Mouse (Mus musculus) retina, postnatal 1 day (tissue): Measurements from ENCODE around the gene Tfcp2.

Experiments used
- DNase-seq: peaks from one replicate; pipeline ENCODE4 v3.0.0-alpha.2; 2012

Gene Tfcp2

DNA sequence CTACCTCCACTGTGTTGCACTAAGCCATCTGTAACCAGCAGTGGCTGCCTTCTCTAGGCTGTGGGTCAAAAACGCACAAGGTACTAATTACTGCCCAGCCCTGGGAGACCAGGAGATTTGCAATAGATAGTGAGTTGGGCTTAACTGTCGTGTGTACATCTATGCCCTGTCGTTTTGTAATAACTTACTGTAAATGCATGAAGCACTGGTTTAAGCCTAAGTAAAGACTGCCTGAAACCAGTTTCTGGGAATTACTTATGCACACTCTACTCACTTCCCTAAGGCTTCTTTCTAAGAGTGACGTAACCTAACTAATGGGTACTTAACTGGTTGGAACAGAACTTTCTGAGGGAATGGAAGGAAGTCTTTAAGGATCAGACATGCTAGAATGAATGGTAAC, 72.9 kb downstream of the Tfcp2 start:
- DNase-seq = no peak

- DNase-seq = no peak
These were observed 73.5 kb downstream of the Tfcp2 start for GRCm38 (mm10) chr15:100478351-100478750.

DNA sequence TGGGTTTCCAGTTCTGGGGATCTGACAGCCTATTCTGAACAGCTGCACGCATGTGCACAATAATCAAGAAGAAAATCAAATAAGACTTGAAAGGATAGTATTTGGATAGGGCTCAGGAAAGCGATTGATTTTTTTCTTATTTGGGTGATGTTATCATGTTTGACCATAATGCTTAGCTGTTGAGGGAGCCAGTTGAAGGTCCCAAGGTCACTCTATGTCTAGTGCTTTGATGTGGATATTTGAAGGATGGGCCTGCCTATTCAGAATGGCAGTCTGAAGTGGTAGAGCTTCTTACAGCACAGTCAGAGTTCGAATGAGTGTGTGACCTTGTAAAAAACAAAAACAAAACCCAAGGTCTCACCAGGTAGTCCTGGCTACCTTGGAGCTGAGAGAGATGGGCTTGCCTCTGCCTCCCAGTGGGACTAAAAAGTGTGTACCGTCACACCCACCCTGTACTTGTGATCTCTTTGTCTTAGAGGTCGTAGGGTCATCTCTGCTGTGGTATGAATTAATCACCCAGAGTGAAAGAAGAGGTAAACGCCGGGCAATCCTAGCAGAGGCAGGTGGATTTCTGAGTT, 77.8 kb downstream of the Tfcp2 start:
- no peak for DNase-seq

GRCm38 (mm10) chr15:100470037-100470436, 81.8 kb downstream of the Tfcp2 start:
- no peak for DNase-seq

GRCm38 (mm10) chr15:100469189-100469545, 82.6 kb downstream of the Tfcp2 start:
- no peak for DNase-seq

GRCm38 (mm10) chr15:100468295-100469188, 83.3 kb downstream of the Tfcp2 start, which contains the start of gene Letmd1:
Gene Letmd1 (plus strand): TSS chr15:100469023.
- peak; percentile 93 for DNase-seq

DNA sequence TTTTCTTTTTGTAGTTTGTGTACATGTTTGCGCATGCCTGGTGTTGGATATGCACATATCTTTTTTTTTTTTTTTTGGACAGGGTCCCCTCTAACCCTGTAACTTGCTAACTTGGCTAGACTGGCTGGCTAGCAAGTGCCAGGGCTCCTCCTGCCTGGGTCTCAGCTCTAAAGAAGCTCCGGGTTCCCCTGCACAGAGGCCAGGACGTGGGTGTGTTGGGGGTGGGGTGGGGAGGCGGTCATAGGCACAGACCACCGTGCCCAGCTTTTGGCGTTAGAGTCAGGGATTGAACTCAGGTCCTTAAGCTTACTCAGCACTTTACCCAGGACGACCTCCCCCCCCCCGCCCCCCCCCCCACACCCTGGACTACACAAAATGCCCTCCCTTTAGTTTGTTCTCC, 84.1 kb downstream of the Tfcp2 start:
- no peak for DNase-seq

DNA sequence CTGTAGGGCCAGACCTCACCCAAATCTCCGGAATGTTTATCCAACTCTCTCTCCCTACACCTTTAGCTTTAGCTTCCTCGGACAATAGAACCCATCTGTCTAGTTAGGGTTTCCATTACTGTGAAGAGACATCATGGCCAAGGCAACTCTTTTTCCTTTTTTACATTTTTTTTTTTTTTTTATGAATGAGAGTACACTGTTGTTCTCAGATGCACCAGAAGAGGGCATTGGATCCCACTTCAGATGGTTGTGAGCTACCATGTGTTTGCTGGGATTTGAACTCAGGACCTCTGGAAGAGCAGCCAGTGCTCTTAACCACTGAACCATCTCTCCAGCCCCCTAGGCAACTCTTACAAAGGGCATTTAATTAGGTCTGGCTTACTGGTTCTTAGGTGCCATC, 86.4 kb downstream of the Tfcp2 start:
- DNase-seq = no peak

DNA sequence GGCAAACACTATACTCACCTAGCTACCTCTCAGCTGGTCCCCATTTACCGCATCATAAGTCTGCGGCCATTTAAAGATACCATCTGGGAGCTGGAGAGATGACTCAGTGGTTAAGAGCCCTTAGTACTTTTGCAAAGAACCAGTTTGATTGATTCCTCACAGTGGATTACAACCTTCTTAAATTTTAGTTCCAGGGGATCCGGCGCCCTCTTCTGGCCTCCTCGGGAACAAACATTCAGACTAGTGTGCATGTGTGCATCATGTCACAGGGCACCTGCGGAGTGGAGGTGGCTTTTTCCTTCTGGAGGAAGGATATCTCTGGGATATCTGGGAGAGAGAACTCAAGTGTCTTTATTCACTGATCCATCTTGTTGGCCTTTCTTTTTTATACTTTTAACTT, 88.1 kb downstream of the Tfcp2 start:
- peak; percentile 69 for DNase-seq

GRCm38 (mm10) chr15:100462086-100462485, 89.7 kb downstream of the Tfcp2 start:
- peak; percentile 43 for DNase-seq

GRCm38 (mm10) chr15:100461646-100462045, 90.2 kb downstream of the Tfcp2 start:
- DNase-seq = no peak

GRCm38 (mm10) chr15:100460942-100461341, 90.9 kb downstream of the Tfcp2 start:
- peak; percentile 60 for DNase-seq

DNA sequence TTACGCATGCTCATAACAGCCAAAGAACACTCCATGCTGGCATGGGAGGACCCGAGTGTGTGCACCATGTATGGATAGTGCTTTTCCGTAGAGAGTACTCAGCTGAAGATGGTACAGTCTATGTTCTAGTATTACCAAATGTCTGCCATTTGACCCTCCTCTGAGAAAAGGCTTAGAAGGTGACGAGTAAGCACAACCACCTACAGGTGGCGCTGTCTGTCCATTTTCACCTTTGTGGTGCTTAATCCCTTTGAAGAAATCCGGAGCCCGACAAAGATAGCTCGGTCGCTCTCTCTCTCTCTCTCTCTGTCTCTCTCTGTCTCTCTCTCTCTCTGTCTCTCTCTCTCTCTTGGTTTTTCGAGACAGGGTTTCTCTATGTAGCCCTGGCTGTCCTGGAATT, 93.8 kb downstream of the Tfcp2 start:
- DNase-seq = peak; percentile 82

DNA sequence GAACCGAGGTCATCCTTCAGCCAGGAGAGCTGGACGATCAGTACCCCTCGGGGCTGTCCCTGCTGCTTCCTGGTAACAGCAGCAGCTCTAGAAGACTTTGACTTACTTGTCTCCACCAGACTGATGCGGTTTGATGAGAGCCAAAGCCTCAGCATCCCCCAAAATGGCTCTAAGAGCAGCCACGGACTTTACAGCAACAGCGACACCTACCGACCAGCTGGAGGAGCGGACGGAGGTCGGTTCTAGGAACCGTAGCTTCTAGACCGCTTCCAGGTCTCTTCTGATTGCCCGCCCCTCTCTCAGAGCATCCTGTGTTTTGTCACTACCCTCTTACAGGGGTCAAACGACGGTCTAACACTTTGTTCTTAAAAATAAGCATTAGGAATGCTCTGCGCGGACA, 94.5 kb downstream of the Tfcp2 start:
- peak; percentile 88 for DNase-seq

- DNase-seq = no peak
These were observed 95.3 kb downstream of the Tfcp2 start for GRCm38 (mm10) chr15:100456356-100456991.

DNA sequence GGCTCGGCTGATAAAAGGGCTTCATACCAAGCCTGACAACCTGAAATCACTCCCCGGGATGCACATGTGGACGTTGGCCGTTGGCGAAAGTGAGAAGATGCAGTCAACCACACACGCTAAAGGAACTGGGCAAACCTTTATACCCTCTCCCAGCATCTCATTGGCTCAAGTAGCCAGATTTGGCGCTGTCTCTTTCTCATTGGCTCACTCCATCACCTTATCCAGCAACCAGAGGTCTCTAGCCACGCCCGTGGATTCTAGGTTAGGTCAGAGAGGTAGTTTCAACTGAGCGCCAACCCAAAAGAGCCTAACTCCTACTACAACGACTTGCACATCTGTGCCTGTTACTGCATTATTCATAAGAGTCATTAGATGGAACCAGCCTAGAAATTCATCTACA, 99.3 kb downstream of the Tfcp2 start:
- no peak for DNase-seq

- DNase-seq = no peak
These were observed 100.6 kb downstream of the Tfcp2 start for GRCm38 (mm10) chr15:100451245-100451644.

DNA sequence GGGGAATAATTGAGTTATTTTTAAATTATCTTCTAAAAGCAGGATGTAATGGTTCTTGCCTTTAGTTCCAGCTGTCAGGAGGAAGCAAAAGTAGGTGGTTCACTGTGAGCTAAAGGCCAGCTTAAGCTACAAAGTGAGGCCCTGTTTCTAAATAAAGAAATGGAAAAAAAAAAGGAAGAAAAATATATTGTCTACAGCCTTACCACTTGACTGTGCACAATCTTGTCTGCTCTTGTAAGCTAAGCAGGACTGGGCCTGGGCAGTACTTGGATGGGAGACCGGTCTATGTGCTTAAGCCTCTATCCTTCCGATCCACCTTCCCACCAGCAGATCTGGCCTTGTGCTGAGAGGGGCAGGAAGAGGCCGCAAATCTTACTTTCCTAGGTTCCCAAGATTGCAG, 102.3 kb downstream of the Tfcp2 start:
- DNase-seq = no peak

GRCm38 (mm10) chr15:100448572-100448971, 103.2 kb downstream of the Tfcp2 start:
- no peak for DNase-seq
